Mouse (Mus musculus): ENCODE data around the gene Bag6.
A peak's percentile ranks its signal among the peaks of the same experiment; 100 is the strongest.

- TF ChIP-seq CTCF (conservative IDR thresholded peaks at IDR 0.05; ENCODE audit: insufficient read depth, insufficient read length, low read depth, low read length) (no peak), POLR2A (IDR thresholded peaks at IDR 0.05; ENCODE audit: low read depth, low read length) (peak; percentile 48)
Measured at GRCm38 (mm10) chr17:35126206-35126611, 8.8 kb upstream of the Bag6 start, which contains the start of gene D17H6S53E.

Measured in kidney, adult 2 months (tissue).